Mouse (Mus musculus) adrenal gland, adult 2 months (tissue): ENCODE results near the gene Dnase1l1. TPM values are rescaled to one million over a fixed set of nuclear protein-coding genes. Genes with fewer than 3 reads are reported as not detected.

Experiments
- DNase-seq: peaks from one replicate; pipeline ENCODE4 v3.0.0; 2021
- long read RNA-seq: library from polyadenylated mRNA; stranded (forward); transcript quantifications from one replicate; pipeline ENCODE4 v2.0.0, GENCODE M21; 2021
- polyA plus RNA-seq: library from polyadenylated mRNA; depleted of rRNA; stranded (reverse); fragments of >200 nt; gene quantifications from 2 replicates; pipeline ENCODE4 v1.2.3, GENCODE M21; 2012; rRNA removed
- total RNA-seq, 2 experiments: library from RNA; stranded (reverse); gene quantifications; 2 replicates each; pipeline ENCODE4 v1.2.3; 2021

Dnase1l1 gene
- total RNA-seq (10 to 100 TPM; 13.1 to 13.5 TPM), polyA plus RNA-seq (7.5 and 9.5 TPM in 2 replicates)
- long read RNA-seq, partial matches to known transcripts: 0 of 6 reads
- long read RNA-seq, other reads (novel, unspliced or antisense): 1 of 6 reads

DNA sequence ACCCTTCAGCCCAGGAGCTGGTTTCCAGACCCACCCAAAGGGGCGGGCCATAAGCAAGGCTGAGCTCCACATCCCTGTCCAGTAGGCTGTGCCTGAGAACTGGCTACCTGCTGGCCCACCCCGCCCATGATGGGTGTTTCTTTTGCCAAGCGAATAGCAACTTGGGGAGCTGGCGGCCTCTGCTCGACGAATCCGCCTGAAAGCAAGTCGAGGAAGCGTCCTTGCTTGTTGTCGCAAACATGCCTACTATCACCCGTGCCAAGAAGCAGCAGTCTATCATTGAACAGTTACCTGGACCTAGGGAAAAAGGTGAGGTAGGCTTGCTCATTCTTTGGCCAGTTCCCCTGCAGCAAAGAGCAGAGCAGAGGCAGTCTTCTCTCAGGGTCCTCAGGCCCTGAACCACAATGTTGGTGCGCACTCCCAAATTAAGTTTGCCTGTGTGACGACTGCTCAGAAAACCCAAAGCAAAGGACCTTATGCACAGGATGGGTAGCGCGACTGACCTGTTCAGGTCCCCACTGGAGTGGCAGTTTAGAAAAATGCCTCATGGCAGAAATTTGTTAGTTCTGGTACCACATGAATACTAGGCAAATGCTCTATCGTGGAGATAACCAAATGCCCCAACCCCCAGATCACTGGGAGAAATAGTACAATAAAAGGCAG is at the start of gene Dnase1l1, which contains the start of gene Taz:
Dnase1l1 (minus strand) TSS at position 606 of the 663 bp plus-strand sequence.
Taz (plus strand) TSS at position 181 of the 663 bp plus-strand sequence.
- peak; percentile 91 for DNase-seq

DNA sequence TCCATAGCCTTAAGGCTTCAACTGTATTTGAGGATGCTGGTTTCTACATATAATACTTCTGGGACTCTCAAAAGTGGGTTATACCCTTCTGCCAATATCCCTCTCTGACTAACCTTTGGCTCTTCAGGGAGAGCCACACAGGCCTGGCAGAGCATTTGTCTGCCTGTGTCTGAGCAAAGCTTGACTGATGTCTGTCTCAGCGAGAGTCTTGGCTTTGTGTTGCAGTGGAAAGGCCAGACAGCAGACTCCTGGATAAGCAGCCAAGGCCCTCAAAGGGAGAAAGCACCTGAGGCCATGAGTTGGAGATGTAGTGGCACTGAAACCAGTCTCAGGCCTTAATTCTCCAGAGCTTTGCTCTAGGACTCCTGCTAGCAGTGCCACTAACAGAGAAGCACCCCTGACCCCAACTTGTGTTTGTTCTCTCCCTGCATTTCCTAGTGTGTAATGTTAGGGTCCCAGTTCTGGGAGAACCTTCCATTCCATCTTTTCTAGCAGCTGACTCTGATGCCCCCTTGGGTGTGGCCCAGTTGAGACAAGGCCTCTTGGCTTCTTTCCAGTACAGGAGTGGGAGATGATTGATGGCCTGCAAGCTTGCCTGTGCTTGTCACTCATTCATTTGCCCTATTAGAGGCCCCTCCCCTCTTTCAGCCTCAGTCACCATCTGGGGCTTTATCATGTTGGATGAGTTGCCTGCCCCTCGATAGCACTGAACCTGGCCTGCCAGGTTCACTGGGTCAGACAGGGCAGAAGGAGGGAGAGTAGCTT is 48.2 kb upstream of the Dnase1l1 start:
- DNase-seq: no peak

DNA sequence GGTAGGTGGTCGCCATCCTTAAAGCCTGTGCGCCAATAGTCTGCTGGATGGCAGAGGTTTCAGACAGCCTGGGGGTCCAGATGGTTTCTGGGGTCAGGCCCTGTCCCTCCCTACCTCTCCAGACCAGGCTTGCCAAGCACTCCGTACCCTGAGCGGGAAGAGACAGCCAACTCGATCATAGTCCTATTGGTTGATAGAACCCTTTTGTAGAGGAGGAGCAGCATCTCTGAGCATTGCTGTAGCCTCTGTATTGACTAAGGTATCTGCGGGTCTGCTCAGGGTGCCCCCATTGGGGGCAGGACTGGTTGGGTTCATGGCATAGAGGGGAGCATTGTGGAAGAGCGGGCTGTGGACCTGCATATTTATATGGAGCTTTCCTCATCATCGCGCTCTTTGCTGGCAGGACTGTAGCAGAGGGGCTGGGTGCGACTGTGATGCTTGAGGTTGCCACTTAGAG is 47.1 kb upstream of the Dnase1l1 start:
- no peak for DNase-seq

DNA sequence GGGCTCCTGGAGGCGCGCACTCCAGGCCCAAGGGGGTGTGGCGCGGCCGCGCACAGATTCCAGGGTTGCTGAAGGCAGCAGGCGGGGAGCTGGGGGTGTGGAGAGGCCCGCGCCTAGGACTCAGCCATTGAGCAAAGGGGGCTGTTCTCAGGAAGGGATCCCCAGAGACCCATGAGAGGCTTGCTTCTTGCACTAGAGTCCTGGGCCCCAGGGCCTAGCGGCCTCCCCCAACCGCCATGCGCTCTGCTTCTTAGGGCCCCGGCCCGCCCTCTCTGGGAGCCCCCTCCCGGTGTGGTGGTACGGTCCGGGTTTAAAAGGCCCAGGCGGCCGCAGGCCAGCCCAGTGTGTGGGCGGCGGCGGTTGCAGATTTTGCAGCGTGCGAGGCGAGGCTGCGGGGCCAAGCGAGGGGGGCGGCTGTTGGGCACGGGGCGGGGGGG is 46.6 kb upstream of the Dnase1l1 start, which contains the start of gene Plxna3:
Plxna3 (plus strand) TSS at position 342 of the 437 bp plus-strand sequence.
- peak; percentile 86 for DNase-seq

DNA sequence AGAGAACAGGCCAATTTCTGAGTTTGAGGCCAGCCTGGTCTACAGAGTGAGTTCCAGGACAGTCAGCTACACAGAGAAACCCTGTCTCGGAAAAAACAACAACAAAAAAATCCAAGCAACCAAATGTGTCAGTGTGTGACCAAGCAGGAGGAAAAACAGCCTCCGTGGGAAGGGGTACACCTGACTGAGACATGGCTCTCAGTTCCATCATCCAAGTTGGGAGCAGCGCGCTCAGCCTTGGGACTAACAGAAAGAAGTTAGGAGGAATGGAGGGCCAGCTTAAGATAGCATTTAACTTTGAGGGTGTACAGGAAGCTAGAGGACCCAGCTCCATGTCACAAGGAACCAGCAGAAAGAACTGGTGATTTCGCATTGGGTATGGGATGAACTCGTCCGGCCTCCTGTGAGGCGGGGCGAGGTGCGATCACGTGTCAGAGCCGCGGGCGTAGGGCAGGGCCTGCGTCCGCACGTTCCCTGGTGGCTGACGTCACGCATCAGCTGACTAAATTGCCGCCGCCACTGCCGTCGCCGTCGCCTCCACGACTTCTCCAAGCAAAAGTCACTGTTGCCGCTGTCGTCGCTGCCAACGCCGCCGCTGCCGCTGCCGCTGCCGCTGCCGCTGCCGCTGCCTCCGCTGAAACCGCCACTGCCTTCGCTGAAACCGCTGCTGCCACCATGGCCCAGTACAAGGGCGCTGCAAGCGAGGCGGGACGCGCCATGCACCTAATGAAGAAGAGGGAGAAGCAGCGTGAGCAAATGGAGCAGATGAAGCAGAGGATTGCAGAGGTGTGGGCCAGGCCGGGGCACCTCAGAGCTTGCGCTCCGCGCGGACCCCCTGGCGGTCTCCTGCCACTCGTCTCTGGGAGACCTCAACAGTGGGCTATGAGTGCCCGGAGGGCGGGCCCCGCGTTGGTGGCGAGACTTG is 30.7 kb upstream of the Dnase1l1 start, which contains the start of gene Fam50a:
Fam50a (plus strand) TSS at position 494 of the 925 bp plus-strand sequence.
- peak; percentile 91 for DNase-seq

DNA sequence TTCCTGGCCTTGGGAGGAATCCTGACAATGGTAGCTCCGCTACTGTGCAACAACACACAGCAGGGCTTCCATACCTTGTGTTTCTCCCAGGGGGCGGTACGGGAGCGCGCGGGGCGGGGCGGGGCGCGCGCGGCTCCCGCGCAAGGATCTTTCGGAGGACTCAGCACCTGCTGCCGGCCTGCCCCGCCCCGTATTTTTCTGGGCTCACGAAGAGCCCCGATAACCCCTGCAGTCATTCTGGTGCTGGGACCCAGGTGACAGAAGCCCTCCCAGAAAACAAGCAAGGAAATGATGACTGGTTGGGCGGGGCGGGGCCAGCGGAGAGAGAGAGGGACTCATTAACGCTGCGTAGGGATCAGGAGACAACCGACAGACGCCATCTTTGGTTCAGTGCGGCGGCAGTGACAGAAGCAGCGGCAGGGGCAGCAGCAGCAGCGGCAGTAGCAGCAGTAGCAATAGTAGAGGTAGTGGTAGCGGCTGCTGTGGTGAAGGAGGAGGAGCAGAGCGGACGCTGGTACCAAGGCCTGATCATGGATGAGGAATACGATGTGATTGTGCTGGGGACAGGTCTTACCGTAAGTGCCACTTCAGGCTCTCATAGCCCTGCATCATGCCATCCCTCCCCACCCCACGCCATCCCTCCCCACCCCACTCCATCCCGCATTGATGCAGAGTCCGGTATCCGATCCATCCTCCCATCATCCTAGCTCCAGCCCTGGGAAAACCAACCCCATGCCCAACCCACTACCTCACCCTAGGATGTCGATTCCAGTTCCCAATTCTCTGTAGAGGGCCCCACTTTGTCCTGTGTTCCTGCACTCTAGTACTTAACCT is 22.9 kb upstream of the Dnase1l1 start, which contains the start of gene Gdi1:
Gdi1 (plus strand) TSS at position 132 of the 834 bp plus-strand sequence.
- peak; percentile 79 for DNase-seq

DNA sequence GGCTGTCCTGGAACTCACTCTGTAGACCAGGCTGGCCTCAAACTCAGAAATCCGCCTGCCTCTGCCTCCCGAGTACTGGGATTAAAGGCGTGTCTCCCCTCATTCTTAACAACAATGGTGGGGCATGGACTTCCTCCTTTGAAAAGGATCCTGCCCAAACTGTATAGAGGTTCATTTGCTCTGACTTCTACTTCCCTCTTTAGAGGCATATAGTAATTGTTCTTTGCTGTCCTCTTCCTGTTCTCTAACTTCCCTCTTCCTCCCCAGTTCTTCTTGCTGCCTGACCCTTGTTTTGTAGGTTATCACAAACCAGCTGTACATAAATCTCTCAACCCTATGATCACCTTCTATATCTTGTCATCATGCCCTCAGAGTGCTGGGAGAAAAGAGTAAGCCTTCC is 17.6 kb upstream of the Dnase1l1 start:
- DNase-seq: no peak

DNA sequence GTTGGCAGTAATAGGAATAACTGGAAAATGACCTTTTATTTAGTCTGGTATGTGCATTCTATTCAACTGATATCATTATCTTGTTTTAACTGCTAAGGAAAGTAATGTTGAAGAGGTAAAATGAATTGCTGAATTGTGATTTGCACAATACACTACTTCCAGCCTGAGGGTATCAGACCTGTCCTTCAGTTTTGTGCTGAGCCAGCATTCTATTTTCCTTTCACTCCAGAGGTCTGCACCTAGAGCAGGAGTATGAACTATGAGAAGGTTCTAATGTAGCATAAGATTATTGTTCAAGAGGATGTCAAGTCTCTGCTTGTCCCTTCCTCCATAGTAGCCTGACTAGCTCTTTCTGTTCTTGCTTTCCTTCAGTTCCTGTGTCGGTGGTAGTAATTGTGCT is 16.2 kb upstream of the Dnase1l1 start:
- DNase-seq: no peak

DNA sequence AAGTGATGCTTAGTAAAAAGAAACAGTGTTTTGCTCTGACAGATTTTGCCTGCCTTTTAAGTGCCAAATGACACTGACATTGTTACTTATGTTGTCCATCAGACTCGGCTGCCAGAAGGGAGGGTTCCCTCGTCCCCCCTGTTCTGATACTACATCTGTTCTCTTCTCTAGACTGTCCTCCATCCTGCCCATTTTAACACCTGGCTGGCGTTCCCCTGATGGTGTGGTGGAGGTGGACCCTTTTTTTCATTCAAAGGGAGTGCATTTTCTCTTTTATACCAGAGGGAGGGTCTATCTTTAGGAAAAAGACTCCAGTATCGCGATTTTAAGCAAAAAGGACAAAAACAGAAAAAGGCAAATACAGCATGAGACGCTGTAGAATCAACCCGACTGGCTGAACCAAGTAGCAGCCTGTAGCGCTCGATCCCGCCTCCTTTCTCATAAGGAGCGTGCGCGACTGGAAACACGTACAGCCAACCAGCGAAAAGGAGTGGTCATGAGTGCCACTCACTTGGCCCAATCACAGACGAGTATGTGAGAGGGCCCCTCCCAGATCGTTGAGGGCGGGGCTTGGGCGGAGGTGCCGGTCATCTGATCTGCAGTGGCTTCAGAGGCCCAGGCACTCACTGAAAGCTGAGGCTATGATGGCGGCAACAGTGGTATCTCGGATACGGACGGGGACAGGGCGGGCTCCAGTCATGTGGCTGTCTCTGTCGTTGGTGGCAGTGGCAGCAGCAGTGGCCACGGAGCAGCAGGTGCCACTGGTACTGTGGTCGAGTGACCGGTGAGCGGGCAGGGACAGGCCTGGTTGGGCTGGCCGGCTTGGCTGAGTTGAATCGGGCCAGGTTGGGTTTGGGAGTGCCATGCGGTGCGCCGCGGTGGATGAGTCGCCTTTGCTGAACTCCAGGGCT is 14.7 kb upstream of the Dnase1l1 start, which contains the start of gene Atp6ap1:
Atp6ap1 (plus strand) TSS at position 560 of the 911 bp plus-strand sequence.
- DNase-seq: peak; percentile 95

DNA sequence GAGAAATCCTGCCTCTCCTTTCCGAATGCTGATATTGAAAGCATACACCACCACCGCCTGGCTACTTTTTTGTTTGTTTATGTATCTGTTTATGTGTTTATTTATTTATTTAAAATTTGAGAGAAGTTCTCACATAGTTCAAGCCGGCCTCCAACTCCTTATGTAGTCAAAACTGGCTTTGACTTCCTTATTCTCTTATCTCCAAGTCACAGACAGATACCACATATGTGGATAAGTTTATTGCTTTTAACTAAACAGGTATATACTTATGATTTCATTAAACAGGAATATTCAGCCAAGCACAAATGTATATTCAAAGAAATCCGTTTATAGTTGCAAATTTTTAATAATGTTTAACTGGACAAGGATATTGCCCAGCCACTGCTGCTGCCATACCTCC is 11.3 kb upstream of the Dnase1l1 start:
- DNase-seq: no peak

DNA sequence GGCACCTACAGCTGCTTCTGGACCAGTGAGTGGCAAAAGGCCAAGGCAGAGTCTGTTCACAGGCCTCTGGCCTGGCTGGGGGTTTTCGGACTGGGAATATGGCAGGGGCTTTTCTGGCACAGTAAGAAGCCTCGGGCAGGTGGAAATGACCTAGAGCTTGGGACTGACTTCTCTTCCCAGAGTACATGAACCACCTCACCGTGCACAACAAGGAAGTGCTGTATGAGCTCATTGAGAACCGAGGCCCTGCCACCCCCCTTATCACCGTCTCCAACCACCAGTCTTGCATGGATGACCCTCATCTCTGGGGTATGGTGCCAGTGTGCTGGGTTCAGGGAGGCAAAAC is 928 bp upstream of the Dnase1l1 start:
- DNase-seq: no peak

DNA sequence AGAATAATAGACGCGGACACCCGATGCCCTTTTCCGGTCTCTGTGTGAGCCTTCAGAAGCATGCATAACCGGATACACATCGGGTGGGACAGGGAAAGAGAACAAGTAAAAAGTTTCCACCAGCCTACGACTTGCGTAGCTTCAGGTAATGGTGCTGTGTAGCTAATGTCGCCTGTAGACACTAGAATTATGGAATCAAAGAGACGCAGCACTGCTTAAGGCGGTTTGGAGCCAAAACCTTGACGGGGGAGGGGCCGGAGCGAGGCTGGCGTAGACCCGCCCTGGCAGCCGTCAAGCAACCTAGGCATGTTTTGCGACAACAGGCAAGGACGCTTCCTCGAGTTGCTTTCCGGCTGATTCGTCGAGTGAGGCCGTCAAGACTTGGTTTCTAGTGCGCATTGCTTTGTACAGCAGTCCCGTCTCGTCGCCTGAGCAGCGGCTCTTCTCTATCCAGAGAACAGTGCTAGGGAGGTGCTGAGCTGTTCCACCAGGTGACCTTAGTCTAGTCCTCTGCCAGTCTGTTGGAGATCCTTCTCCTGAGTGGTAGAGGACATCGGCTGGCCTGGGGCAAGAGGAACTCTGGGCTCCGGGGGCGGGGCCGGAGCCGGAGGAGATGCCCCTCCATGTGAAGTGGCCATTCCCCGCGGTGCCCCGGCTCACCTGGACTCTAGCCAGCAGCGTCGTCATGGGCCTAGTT is 406 bp upstream of the Dnase1l1 start:
- peak; percentile 90 for DNase-seq

DNA sequence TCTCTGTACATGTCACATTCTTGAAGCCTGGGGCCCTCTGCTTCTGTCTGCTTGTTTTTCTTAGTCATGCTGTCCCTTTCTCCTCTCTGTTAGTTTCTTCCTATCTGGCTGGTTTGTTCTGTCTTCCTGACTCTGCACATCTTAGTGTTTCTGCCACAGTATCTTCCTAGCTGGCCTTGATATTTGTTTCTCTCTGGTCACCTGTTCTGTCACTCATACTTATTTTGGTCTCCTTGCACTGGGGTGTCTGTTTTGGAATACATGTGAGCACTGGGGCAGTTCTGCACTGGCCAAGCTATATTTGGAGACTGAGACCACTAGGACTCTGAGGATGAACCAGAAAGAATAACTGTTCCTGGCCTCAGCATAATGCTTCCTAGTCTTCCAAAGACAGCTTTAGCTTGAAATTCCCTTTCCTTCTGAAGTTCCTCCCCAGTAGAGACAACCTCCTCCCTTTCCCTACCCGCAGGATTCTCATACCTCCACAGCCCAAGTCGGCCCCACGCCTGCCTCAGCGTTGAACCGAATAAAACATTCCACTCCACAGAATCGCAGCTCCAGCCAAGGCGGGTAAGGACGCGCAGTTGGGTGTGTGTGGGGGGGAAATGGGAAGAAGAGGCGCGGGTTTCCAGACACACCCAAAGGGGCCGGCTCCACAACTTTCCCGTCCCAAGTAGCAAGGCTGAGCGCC is 951 bp downstream of the Dnase1l1 start:
- no peak for DNase-seq

DNA sequence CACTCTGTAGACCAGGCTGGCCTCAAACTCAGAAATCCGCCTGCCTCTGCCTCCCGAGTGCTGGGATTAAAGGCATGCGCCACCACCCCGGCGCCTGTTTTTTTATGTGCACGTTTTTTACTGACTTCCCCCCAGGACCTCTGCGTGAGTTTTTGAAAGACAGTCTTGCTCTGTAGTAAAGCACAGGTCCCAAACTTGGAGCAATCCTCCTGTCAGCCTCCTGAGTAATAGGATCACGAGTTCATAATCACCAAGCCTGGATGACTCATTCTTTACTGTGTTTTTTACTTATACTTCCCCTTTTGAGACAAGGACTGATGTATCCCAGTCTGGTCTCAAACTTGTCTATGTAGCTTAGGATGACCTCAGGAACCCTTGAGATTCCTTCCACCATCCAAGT is 4.2 kb downstream of the Dnase1l1 start:
- DNase-seq: no peak

DNA sequence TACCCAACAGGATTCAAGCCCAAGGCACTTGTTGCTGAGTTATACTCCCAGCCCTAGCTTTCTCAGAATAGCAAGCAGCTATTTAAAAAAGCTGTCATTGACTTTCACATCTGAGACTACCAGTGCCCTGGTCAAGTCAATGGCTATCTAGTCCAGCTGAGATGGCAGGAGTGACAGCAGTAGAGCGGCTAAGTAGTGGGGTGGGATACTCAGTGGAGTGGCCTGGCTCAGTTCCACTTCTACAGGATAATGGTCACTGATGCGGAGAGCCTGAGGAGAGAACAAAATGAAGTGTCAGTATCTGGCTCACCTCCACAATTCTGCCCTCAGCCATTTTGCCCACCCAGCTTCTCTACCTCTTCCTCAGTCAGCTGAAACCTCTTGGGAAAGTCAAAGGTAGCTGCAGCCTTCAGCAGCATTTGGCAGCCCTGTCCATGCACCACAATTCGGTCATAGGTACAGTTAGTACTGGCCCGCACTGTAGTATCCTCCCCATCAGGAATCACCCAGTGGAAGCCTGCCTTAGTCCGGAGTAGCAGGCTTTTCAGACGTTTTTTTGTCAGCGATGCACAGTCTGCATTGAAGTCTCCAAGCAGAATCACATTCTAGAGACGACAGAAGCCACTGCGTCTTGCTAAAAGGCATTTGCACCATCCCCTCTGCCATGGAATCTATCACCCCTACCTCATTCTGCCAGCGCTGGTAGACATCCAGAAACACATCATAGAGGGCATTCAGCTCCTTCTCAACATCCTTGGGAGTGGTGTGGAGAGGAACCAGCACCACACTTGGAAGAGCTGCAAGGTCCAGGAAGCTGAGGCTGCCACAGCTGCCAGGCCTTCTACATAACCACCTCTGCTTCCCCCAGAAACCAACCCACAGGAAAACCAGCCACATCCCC is 8.5 kb downstream of the Dnase1l1 start:
- DNase-seq: no peak

DNA sequence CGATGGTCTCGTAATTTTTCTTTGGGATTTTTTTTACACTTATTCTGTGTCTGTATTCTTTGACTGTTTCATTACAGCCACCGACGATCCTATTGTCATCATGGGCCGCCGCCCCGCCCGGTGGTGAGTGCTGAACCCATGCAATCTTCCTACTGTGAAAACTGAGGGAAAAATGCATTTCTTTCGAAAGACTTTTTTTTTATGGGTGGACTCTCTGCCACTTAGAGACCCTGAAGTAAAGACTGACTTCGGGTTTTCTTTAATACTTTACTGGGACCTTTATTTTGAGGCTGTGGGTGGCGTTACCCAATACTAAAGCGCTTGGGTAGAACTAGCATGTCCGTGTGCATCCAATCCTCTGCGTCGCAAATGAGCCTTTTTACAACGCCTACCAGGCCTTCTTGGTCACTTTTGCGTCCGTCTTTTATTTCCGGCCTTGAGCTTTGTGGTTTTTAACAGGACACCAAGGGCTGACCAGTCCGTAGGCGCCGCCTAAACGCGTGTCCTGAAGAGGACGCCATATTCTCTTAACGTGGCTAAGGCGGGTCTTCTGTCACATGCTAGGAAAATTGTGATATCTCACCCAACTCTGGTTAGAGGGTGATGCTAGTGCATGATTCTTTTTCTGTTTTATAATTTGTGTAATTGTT is 11.1 kb downstream of the Dnase1l1 start:
- DNase-seq: peak; percentile 46
